Mouse (Mus musculus) erythroblast, adult 5-6 weeks (primary cell): ENCODE data around the gene Gpr68. TPM values are rescaled to one million over a fixed set of nuclear protein-coding genes. Genes with fewer than 3 reads are reported as not detected.

Experiments used
- ATAC-seq: replicated peaks from 2 replicates; pipeline ENCODE4 v1.8.0; 2016; ENCODE audit warnings: moderate number of reproducible peaks, mild to moderate bottlenecking, moderate TSS enrichment, inconsistent platforms; ENCODE audit not compliant: poor library complexity, low FRiP score, severe bottlenecking
- total RNA-seq, 2 experiments: library from RNA; stranded (forward) in 1 of 2; stranded (reverse) in 1 of 2; fragments of 150-400 nt in 1 of 2; fragments of 200-764, 138-1000 nt in 1 of 2; gene quantifications; 2 replicates each; pipeline versions ENCODE4 v1.2.3 to v1.2.4; 2015 to 2017; ENCODE audit warnings: low replicate concordance in 2 of 2

The Gpr68 gene
- total RNA-seq (2015; ENCODE audit: low replicate concordance) (not detected in 2 replicates), total RNA-seq (2017; ENCODE audit: low replicate concordance) (not detected in 2 replicates)

- ATAC-seq, result no peak
These were observed at the start of gene Gpr68 for GRCm38 (mm10) chr12:100907598-100908297. Gene Gpr68, minus strand, starts transcription at chr12:100908198.

- ATAC-seq, result no peak
These were observed 49.3 kb upstream of the Gpr68 start for GRCm38 (mm10) chr12:100957257-100957656.

- ATAC-seq, result no peak
These were observed 48.8 kb upstream of the Gpr68 start for GRCm38 (mm10) chr12:100956825-100957224.

- peak; percentile 52 for ATAC-seq
These were observed 48.0 kb upstream of the Gpr68 start for GRCm38 (mm10) chr12:100956028-100956427.

- ATAC-seq, result peak; percentile 43
These were observed 45.9 kb upstream of the Gpr68 start for GRCm38 (mm10) chr12:100953926-100954325.

- 0 out of 2 replicates have a peak, but pooled peaks have one; percentile 34 for ATAC-seq
These were observed 44.4 kb upstream of the Gpr68 start for GRCm38 (mm10) chr12:100952193-100952931.

- ATAC-seq, result no peak
These were observed 41.1 kb upstream of the Gpr68 start for GRCm38 (mm10) chr12:100949146-100949545.

GRCm38 (mm10) chr12:100948021-100948420, 40.0 kb upstream of the Gpr68 start:
- no peak for ATAC-seq

- no peak for ATAC-seq
These were observed 38.0 kb upstream of the Gpr68 start for GRCm38 (mm10) chr12:100945948-100946347.

- no peak for ATAC-seq
These were observed 37.5 kb upstream of the Gpr68 start for GRCm38 (mm10) chr12:100945501-100945900.

- ATAC-seq, result no peak
These were observed 36.9 kb upstream of the Gpr68 start for GRCm38 (mm10) chr12:100944921-100945336.

GRCm38 (mm10) chr12:100943146-100943545, 35.1 kb upstream of the Gpr68 start:
- ATAC-seq, result no peak

- ATAC-seq, result no peak
These were observed 33.4 kb upstream of the Gpr68 start for GRCm38 (mm10) chr12:100941361-100941760.

- no peak for ATAC-seq
These were observed 29.7 kb upstream of the Gpr68 start for GRCm38 (mm10) chr12:100937441-100938360.

GRCm38 (mm10) chr12:100936737-100937136, 28.7 kb upstream of the Gpr68 start:
- peak; percentile 18; the same call in 1 of the 2 replicates for ATAC-seq

GRCm38 (mm10) chr12:100936116-100936515, 28.1 kb upstream of the Gpr68 start:
- ATAC-seq, result peak; percentile 80

GRCm38 (mm10) chr12:100934796-100935195, 26.8 kb upstream of the Gpr68 start:
- no peak for ATAC-seq

GRCm38 (mm10) chr12:100931653-100932052, 23.7 kb upstream of the Gpr68 start:
- no peak for ATAC-seq

GRCm38 (mm10) chr12:100928286-100928685, 20.3 kb upstream of the Gpr68 start:
- no peak for ATAC-seq
